ENCODE assay signal across 9 mouse cellular contexts in the genomic region with DNA sequence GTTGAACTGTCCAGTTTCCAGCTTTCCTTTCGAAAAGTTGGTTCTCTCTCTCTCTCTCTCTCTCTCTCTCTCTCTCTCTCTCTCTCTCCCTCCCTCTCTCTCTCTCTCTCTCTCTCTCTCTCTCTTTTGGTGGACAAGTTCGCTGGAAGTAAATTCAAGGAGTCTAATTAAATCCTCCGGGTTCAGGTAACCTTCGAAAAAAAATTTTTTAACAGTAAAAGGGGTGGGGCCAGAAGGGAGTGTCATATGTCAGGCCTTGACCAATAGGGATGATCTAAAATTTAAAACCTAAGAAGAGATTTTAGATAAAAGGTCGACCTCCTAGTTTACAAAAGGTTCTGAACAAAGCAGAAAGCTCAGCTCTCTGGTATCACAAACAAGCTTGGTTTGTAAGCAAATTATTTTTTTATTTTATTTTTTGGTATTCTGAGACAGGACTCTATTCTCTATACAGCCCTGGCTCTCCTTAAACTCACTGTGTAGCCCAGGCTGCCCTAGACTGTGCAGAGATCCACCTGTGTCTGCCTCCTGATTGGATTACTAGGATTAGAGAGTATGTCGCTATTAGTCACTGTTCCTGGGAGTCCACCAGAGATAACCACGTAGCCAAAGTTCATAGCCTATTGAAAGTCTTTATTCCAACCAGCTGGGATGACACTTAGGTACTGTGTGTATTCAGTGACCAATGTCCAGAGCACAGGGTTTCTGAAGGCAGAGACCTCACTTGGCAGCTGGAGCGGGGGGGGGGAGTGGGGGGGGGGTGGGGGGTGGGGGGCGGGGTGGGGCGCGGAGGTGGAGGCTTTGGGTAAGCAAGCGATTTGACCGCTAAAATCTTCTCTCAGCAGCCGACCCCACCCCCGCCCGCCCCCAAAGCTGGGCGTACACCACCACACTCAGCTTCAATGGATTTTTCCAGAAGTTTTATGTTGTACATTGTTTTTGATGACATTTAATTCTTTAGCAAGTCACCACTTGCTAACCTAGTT. TPM values are rescaled to one million over a fixed set of nuclear protein-coding genes. Genes with fewer than 3 reads are reported as not detected.
DNase-seq lines count a peak whose midpoint lies in the region; TF ChIP-seq lines count a peak whose summit lies in the region.
"Had no signal": no experiment of that assay in that cellular context is flagged by ENCODE, and none has a peak within 500 bp of the region (broad histone marks: within the 10 kb centered on the region; RNA-seq: fewer than 3 reads in every experiment).

No protein-coding gene starts in this region.

- no peak for TF ChIP-seq RAD21 in MEL (IDR thresholded peaks at IDR 0.05; ENCODE audit: low read depth, low read length)

- H3K9me3 ChIP-seq in MEL (replicated peaks; ENCODE audit: insufficient read depth, low read length) = no peaks in the 10 kb centered on the region

- peaks cover 27% of the 10 kb centered on the region for H3K79me2 ChIP-seq in MEL (ENCODE audit: control insufficient read depth, insufficient read depth, low read length, poor library complexity)

- H3K9ac ChIP-seq in MEL (ENCODE audit: control insufficient read depth, low read depth, low read length, poor library complexity, severe bottlenecking) = peak overlapping the region; percentile 69

- H3K36me3 ChIP-seq in MEL (ENCODE audit: control insufficient read depth in 1 of 2, insufficient read depth in 2 of 2, low read length in 2 of 2) = peaks cover 0 to 34% of the 10 kb centered on the region in 2 experiments; a peak in 3 of 4 replicates
- peaks cover 24% of the 10 kb centered on the region for H3K36me3 ChIP-seq in small intestine, adult 2 months (ENCODE audit: control insufficient read depth, insufficient read depth, low read length)

- under 1% methylated on average over 16 of the region's 17 CpGs for WGBS in small intestine, adult 2 months

- peak overlapping the region; percentile 76 to 97 for H3K4me3 ChIP-seq in MEL (ENCODE audit: control insufficient read depth in 1 of 2, insufficient read depth in 1 of 2, low read depth in 2 of 2, low read length in 2 of 2)
- H3K4me3 ChIP-seq in small intestine, adult 2 months (ENCODE audit: low read depth, low read length) = peak overlapping the region; percentile 91

- peak in 1 of 2 experiments; percentile 64; a peak in 2 of 4 replicates for TF ChIP-seq POLR2A in MEL (IDR thresholded peaks at IDR 0.05; ENCODE audit: control insufficient read depth in 1 of 2, insufficient read depth in 1 of 2, low read depth in 1 of 2, low read length in 2 of 2, poor library complexity in 1 of 2)
- TF ChIP-seq POLR2A in small intestine, adult 2 months (IDR thresholded peaks at IDR 0.05; ENCODE audit: low read depth, low read length) = peak; percentile 39; the same call in 1 of the 2 replicates

- H3K27ac ChIP-seq in MEL (ENCODE audit: control insufficient read depth, low read depth, low read length) = peak overlapping the region; percentile 94
- H3K27ac ChIP-seq in small intestine, adult 2 months (ENCODE audit: insufficient read depth, low read depth, low read length) = peak overlapping the region; percentile 100

- DNase-seq in 3T3-L1 (ENCODE audit: low read depth, low spot score) = peak; percentile 94
- DNase-seq in MEL (ENCODE audit: low read depth, low spot score) = peak; percentile 92
- DNase-seq in embryo, embryonic 10 days (ENCODE audit: low spot score) = peak; percentile 71
- DNase-seq in heart, adult 9 months (ENCODE audit: low spot score in 2 of 2) = peak; percentile 77 to 82
- peak; percentile 89 for DNase-seq in kidney, adult 9 months
- peak; percentile 62 for DNase-seq in lung, postnatal 14 days
- no peak for DNase-seq in layer of hippocampus, adult 9-11 months

- peaks cover 18 to 22% of the 10 kb centered on the region in 2 experiments for H3K4me1 ChIP-seq in MEL (ENCODE audit: control insufficient read depth in 1 of 2, insufficient read depth in 2 of 2, low read length in 2 of 2)
- no peaks in the 10 kb centered on the region; the same call in 1 of the 2 replicates for H3K4me1 ChIP-seq in small intestine, adult 2 months (ENCODE audit: control insufficient read depth, insufficient read depth, insufficient read length, low read length)

- no peak for TF ChIP-seq CTCF in MEL (IDR thresholded peaks at IDR 0.05 in 2 of 3, conservative IDR thresholded peaks at IDR 0.05 in 1 of 3; ENCODE audit: control insufficient read depth in 1 of 3, insufficient read depth in 1 of 3, low read depth in 2 of 3, low read length in 3 of 3, poor library complexity in 1 of 3, severe bottlenecking in 1 of 3)
- no peak for TF ChIP-seq CTCF in small intestine, adult 2 months (IDR thresholded peaks at IDR 0.05; ENCODE audit: extremely low read depth, insufficient read length, insufficient replicate concordance, low read depth, low read length)

- no peak for TF ChIP-seq EP300 in MEL (IDR thresholded peaks at IDR 0.05; ENCODE audit: low read depth in 1 of 2, low read length in 2 of 2)

- H3K27me3 ChIP-seq in MEL (ENCODE audit: control insufficient read depth in 1 of 2, insufficient read depth in 2 of 2, low read length in 2 of 2) = no peaks in the 10 kb centered on the region
- no peaks in the 10 kb centered on the region for H3K27me3 ChIP-seq in small intestine, adult 2 months (ENCODE audit: control insufficient read depth, insufficient read depth, low read length)

TF ChIP-seq in MEL, 35 proteins besides CTCF, POLR2A, EP300 and RAD21:
- 0 out of 2 replicates have a peak, but pooled peaks have one; percentile 81 for TF ChIP-seq CHD1 (IDR thresholded peaks at IDR 0.05; ENCODE audit: low read depth, low read length)
- peak; percentile 61; the same call in 1 of the 2 replicates for TF ChIP-seq POLR2AphosphoS2 (IDR thresholded peaks at IDR 0.05; ENCODE audit: low read length)
- peak; percentile 55; the same call in 1 of the 2 replicates for TF ChIP-seq NELFE (IDR thresholded peaks at IDR 0.05; ENCODE audit: low read depth, low read length)
- no peak for TF ChIP-seq HCFC1 (IDR thresholded peaks at IDR 0.05; ENCODE audit: low read depth, low read length)
- TF ChIP-seq GATA1 (IDR thresholded peaks at IDR 0.05; ENCODE audit: low read depth, low read length) = peak; percentile 85
- no peak; the same call in 1 of the 2 replicates for TF ChIP-seq SIN3A (IDR thresholded peaks at IDR 0.05; ENCODE audit: low read length)
- TF ChIP-seq ELF1 (IDR thresholded peaks at IDR 0.05; ENCODE audit: low read depth, low read length) = no peak
- TF ChIP-seq ZNF384 (IDR thresholded peaks at IDR 0.05; ENCODE audit: low read depth, low read length) = peak; percentile 89
- TF ChIP-seq BHLHE40 (IDR thresholded peaks at IDR 0.05; ENCODE audit: borderline replicate concordance, low read depth, low read length) = no peak
- TF ChIP-seq USF2 (IDR thresholded peaks at IDR 0.05; ENCODE audit: borderline replicate concordance in 1 of 2, insufficient read depth in 1 of 2, low read depth in 1 of 2, low read length in 2 of 2) = peak; percentile 6 to 65; a peak in 2 of 4 replicates
- peak; percentile 77 for TF ChIP-seq TBP (IDR thresholded peaks at IDR 0.05; ENCODE audit: low read depth, low read length)
- TF ChIP-seq MYC (IDR thresholded peaks at IDR 0.05; ENCODE audit: low read depth, low read length) = 0 out of 2 replicates have a peak, but pooled peaks have one; percentile 15
- peak; percentile 69; the same call in 1 of the 2 replicates for TF ChIP-seq JUND (IDR thresholded peaks at IDR 0.05; ENCODE audit: low read depth, low read length)
- TF ChIP-seq POLR2AphosphoS5 (IDR thresholded peaks at IDR 0.05; ENCODE audit: borderline replicate concordance, low read depth, low read length) = no peak
- TF ChIP-seq ETS1 (IDR thresholded peaks at IDR 0.05; ENCODE audit: low read depth, low read length) = peak; percentile 68; the same call in 1 of the 2 replicates
- TF ChIP-seq RCOR1 (IDR thresholded peaks at IDR 0.05; ENCODE audit: low read depth, low read length) = no peak
- peak; percentile 92 for TF ChIP-seq USF1 (IDR thresholded peaks at IDR 0.05; ENCODE audit: low read depth, low read length)
TF ChIP-seq in MEL: peak in this region for 11.

RNA-seq across cellular contexts. Expression of gene Cflar, which starts 1.1 kb away (rescaled TPM):
- total RNA-seq in MEL (2012; rRNA removed) = 12.6 and 13.1 TPM in 2 replicates
- 10 to 100 TPM in 1 of 2 experiments, not detected in 1; 13.2 TPM for polyA plus RNA-seq in MEL (2012; ENCODE audit: insufficient read depth in 1 of 2, insufficient read length in 2 of 2, low read depth in 1 of 2, low replicate concordance in 2 of 2, missing spikeins in 1 of 2)
- polyA plus RNA-seq in small intestine, adult 2 months (2012; rRNA removed) = 9.8 and 29.5 TPM in 2 replicates

RNA-seq across cellular contexts. Expression of gene Als2cr12, which starts 16.6 kb away (rescaled TPM):
- 0.10 TPM in 1 of 2 replicates, not detected in the other for total RNA-seq in MEL (2012; rRNA removed)
- polyA plus RNA-seq in MEL (2012; ENCODE audit: insufficient read depth in 1 of 2, insufficient read length in 2 of 2, low read depth in 1 of 2, low replicate concordance in 2 of 2, missing spikeins in 1 of 2) = not detected
- polyA plus RNA-seq in small intestine, adult 2 months (2012; rRNA removed) = 0.06 and 0.47 TPM in 2 replicates
- total RNA-seq: left cerebral cortex, postnatal 14 days had no signal
